Mouse (Mus musculus) heart, embryonic 11.5 days (tissue): ENCODE data around the gene Mmaa. TPM values are rescaled to one million over a fixed set of nuclear protein-coding genes. Genes with fewer than 3 reads are reported as not detected.

ENCODE experiments used
- ATAC-seq: fragments of 200-750 bp; cut with Nextera tagmentation; replicated peaks from 2 replicates; pipeline ENCODE4 v1.8.0; 2017; ENCODE audit warnings: moderate library complexity; ENCODE audit not compliant: insufficient number of reproducible peaks, low FRiP score, low TSS enrichment
- H3K27ac ChIP-seq: fragments of 300-500 bp; sonication (generic); 2 replicates; pipeline ENCODE4 v1.5.1; 2014; ENCODE audit warnings: mild to moderate bottlenecking, low read depth, low read length
- H3K27me3 ChIP-seq: fragments of 300-500 bp; sonication (generic); 2 replicates; pipeline ENCODE4 v1.6.1; 2014; ENCODE audit warnings: mild to moderate bottlenecking, low read length, mixed read lengths; ENCODE audit not compliant: control insufficient read depth, insufficient read depth
- H3K36me3 ChIP-seq: fragments of 300-500 bp; sonication (generic); 2 replicates; pipeline ENCODE4 v1.6.1; 2014; ENCODE audit warnings: mild to moderate bottlenecking, low read length, moderate library complexity, mixed read lengths; ENCODE audit not compliant: control insufficient read depth, insufficient read depth
- H3K4me1 ChIP-seq: fragments of 300-500 bp; sonication (generic); 2 replicates; pipeline ENCODE4 v1.6.1; 2014; ENCODE audit warnings: low read length; ENCODE audit not compliant: control insufficient read depth, insufficient read depth
- H3K4me2 ChIP-seq: fragments of 300-500 bp; sonication (generic); 2 replicates; pipeline ENCODE4 v1.6.1; 2014; ENCODE audit warnings: mild to moderate bottlenecking, moderate library complexity
- H3K4me3 ChIP-seq: fragments of 300-500 bp; sonication (generic); 2 replicates; pipeline ENCODE4 v1.5.1; 2014; ENCODE audit warnings: low read depth, low read length
- H3K9ac ChIP-seq: fragments of 300-500 bp; sonication (generic); 2 replicates; pipeline ENCODE4 v1.6.1; 2014; ENCODE audit warnings: mild to moderate bottlenecking, low read depth, low read length, moderate library complexity
- H3K9me3 ChIP-seq: fragments of 300-500 bp; sonication (generic); replicated peaks from 2 replicates; pipeline ENCODE4 v1.6.1; 2016; ENCODE audit warnings: low read length; ENCODE audit not compliant: control insufficient read depth
- WGBS: fragments of 180-500 bp; shearing (Covaris S2); extraction: QIAGEN DNeasy Blood & Tissue Kit; methylation state at CpG from one replicate; pipeline ENCODE4 v1.1.7; 2014; ENCODE audit not compliant: insufficient replicate concordance; 5-methylcytosine and 5-hydroxymethylcytosine counted together
- polyA plus RNA-seq: library from polyadenylated mRNA; unstranded; fragments of >200 nt; fragmentation: Nextera tagmentation; extraction: Ambion mirVana; gene quantifications from 2 replicates; pipeline ENCODE4 v1.2.1, GENCODE M21; 2014

Mmaa gene
- polyA plus RNA-seq, 1 experiment from 2014 or later, result 9.6 TPM

GRCm38 (mm10) chr8:79281376-79281890 is 13.3 kb downstream of the Mmaa start:
- Histone ChIP-seq H3K4me2 (no peak overlapping the region), H3K4me1 (0 out of 2 replicates have a peak, but pooled peaks cover 5% of the 10 kb centered on the region), H3K4me3 (no peak overlapping the region), H3K36me3 (no peaks in the 10 kb centered on the region; the same call in 1 of the 2 replicates), H3K27ac (no peak overlapping the region), H3K9me3 (no peaks in the 10 kb centered on the region), H3K27me3 (no peaks in the 10 kb centered on the region), H3K9ac (no peak overlapping the region)
- ATAC-seq, result no peak
- 87% methylated on average over 6 of the region's 6 CpGs for WGBS

GRCm38 (mm10) chr8:79277264-79277870 is 17.4 kb downstream of the Mmaa start:
- Histone ChIP-seq H3K4me3 (no peak overlapping the region), H3K27me3 (no peaks in the 10 kb centered on the region), H3K9me3 (no peaks in the 10 kb centered on the region), H3K4me1 (peaks cover 8% of the 10 kb centered on the region; the same call in 1 of the 2 replicates), H3K27ac (no peak overlapping the region), H3K9ac (no peak overlapping the region), H3K36me3 (peaks cover 6% of the 10 kb centered on the region), H3K4me2 (no peak overlapping the region)
- ATAC-seq, result no peak
- 60% methylated on average over 8 of the region's 8 CpGs for WGBS

- no peak overlapping the region for H3K4me3 ChIP-seq
- H3K9ac ChIP-seq, result no peak overlapping the region
- peaks cover 6% of the 10 kb centered on the region for H3K36me3 ChIP-seq
- WGBS, result 91% methylated on average over 10 of the region's 10 CpGs
- peaks cover 8% of the 10 kb centered on the region; the same call in 1 of the 2 replicates for H3K4me1 ChIP-seq
- no peaks in the 10 kb centered on the region for H3K27me3 ChIP-seq
- no peak overlapping the region for H3K4me2 ChIP-seq
- no peak overlapping the region for H3K27ac ChIP-seq
- ATAC-seq, result no peak
- H3K9me3 ChIP-seq, result no peaks in the 10 kb centered on the region
These were observed 19.8 kb downstream of the Mmaa start for GRCm38 (mm10) chr8:79274940-79275339.

- H3K9me3 ChIP-seq, result no peaks in the 10 kb centered on the region
- 65% methylated on average over 6 of the region's 6 CpGs for WGBS
- H3K9ac ChIP-seq, result no peak overlapping the region
- no peak overlapping the region for H3K4me3 ChIP-seq
- peaks cover 8% of the 10 kb centered on the region; the same call in 1 of the 2 replicates for H3K4me1 ChIP-seq
- H3K4me2 ChIP-seq, result no peak overlapping the region
- no peaks in the 10 kb centered on the region for H3K27me3 ChIP-seq
- H3K27ac ChIP-seq, result no peak overlapping the region
- no peak for ATAC-seq
- H3K36me3 ChIP-seq, result peaks cover 6% of the 10 kb centered on the region
These were observed 21.0 kb downstream of the Mmaa start for GRCm38 (mm10) chr8:79273776-79274175.

- Histone ChIP-seq H3K36me3 (peaks cover 6% of the 10 kb centered on the region), H3K9ac (no peak overlapping the region), H3K27me3 (no peaks in the 10 kb centered on the region), H3K27ac (no peak overlapping the region), H3K4me1 (peaks cover 5% of the 10 kb centered on the region; the same call in 1 of the 2 replicates), H3K4me2 (no peak overlapping the region), H3K9me3 (no peaks in the 10 kb centered on the region), H3K4me3 (no peak overlapping the region)
- WGBS, result 80% methylated on average over 4 of the region's 4 CpGs
- no peak for ATAC-seq
These were observed 22.1 kb downstream of the Mmaa start for GRCm38 (mm10) chr8:79272676-79273075.

GRCm38 (mm10) chr8:79268921-79269320 is 25.8 kb downstream of the Mmaa start:
- whole genome bisulfite sequencing, result 94% methylated on average over 7 of the region's 7 CpGs
- Histone ChIP-seq H3K36me3 (peaks cover 9% of the 10 kb centered on the region), H3K4me3 (no peak overlapping the region), H3K27ac (no peak overlapping the region), H3K9ac (no peak overlapping the region), H3K4me1 (peaks cover 2% of the 10 kb centered on the region; the same call in 1 of the 2 replicates), H3K9me3 (no peaks in the 10 kb centered on the region), H3K27me3 (no peaks in the 10 kb centered on the region), H3K4me2 (no peak overlapping the region)
- no peak for ATAC-seq

GRCm38 (mm10) chr8:79261920-79262319 is 32.8 kb downstream of the Mmaa start:
- Histone ChIP-seq H3K9me3 (0 out of 2 replicates have a peak, but pooled peaks cover 3% of the 10 kb centered on the region), H3K4me1 (no peaks in the 10 kb centered on the region), H3K36me3 (no peaks in the 10 kb centered on the region), H3K27me3 (no peaks in the 10 kb centered on the region), H3K4me3 (no peak overlapping the region), H3K9ac (no peak overlapping the region), H3K27ac (no peak overlapping the region), H3K4me2 (no peak overlapping the region)
- 85% methylated on average over 5 of the region's 5 CpGs for WGBS
- no peak for ATAC-seq

- no peak overlapping the region for H3K27ac ChIP-seq
- H3K4me1 ChIP-seq, result no peaks in the 10 kb centered on the region
- no peak overlapping the region for H3K4me2 ChIP-seq
- ATAC-seq, result no peak
- WGBS, result 72% methylated on average over 8 of the region's 8 CpGs
- no peaks in the 10 kb centered on the region for H3K27me3 ChIP-seq
- H3K4me3 ChIP-seq, result no peak overlapping the region
- H3K9me3 ChIP-seq, result no peaks in the 10 kb centered on the region
- no peak overlapping the region for H3K9ac ChIP-seq
- no peaks in the 10 kb centered on the region for H3K36me3 ChIP-seq
These were observed 38.5 kb downstream of the Mmaa start for GRCm38 (mm10) chr8:79256076-79256705.
